Mouse (Mus musculus): Measurements from ENCODE around the gene Hcls1. TPM values are rescaled to one million over a fixed set of nuclear protein-coding genes. Genes with fewer than 3 reads are reported as not detected.
A peak's percentile ranks its signal among the peaks of the same experiment; 100 is the strongest.

The Hcls1 gene
- 137 and 146 TPM in 2 replicates for total RNA-seq (2017)

GRCm38 (mm10) chr16:36934841-36935620, at the start of gene Hcls1:
Gene Hcls1, plus strand, starts transcription at chr16:36934983.
- peak; percentile 76 for ATAC-seq (replicated peaks; ENCODE audit: low read depth, poor library complexity, severe bottlenecking)

DNA sequence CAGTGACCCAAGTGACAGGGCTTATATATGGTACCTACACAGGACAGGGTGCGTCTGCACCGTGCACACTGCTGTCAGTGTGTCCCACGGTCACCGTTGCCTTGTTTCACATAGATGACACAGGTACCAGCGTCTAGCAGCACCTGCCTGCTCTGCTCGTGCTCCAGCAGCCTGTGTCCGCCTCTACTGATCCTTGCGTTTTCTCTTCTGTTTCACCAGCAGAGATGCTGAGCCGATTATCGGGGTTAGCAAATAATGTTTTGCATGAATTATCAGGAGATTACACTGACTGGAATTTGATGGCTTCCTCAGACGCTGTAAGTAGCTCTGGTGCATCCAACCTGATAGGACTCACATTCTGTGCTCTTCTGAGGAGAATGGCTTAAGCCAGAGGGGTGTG, 48.9 kb upstream of the Hcls1 start:
- no peak for ATAC-seq (replicated peaks; ENCODE audit: low read depth, poor library complexity, severe bottlenecking)

- no peak for ATAC-seq (replicated peaks; ENCODE audit: low read depth, poor library complexity, severe bottlenecking)
Measured at GRCm38 (mm10) chr16:36887546-36887945, 47.2 kb upstream of the Hcls1 start.

- ATAC-seq (replicated peaks; ENCODE audit: low read depth, poor library complexity, severe bottlenecking), result peak; percentile 80
Measured at GRCm38 (mm10) chr16:36890559-36890958, 44.2 kb upstream of the Hcls1 start.

GRCm38 (mm10) chr16:36891415-36891814, 43.4 kb upstream of the Hcls1 start:
- ATAC-seq (replicated peaks; ENCODE audit: low read depth, poor library complexity, severe bottlenecking), result no peak

DNA sequence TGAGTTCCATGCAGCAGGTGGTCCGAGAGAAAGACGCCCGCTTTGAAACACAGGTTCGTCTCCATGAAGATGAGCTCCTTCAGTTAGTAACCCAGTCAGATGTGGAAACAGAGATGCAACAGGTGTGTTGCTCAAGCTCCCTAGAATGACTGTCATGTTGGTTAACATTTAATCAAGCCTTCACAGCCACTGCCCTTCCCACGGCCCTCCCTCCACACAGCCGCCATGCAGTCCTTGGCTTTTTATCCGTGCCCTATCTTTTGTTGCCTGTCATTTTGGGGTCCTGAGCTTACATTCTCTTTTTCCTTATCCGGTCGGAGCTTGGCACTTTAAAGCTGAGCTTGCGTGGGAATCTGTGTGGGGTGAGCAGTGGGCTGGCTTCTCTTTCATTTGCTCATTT, 41.5 kb upstream of the Hcls1 start:
- no peak for ATAC-seq (replicated peaks; ENCODE audit: low read depth, poor library complexity, severe bottlenecking)

- no peak for ATAC-seq (replicated peaks; ENCODE audit: low read depth, poor library complexity, severe bottlenecking)
Measured at GRCm38 (mm10) chr16:36896712-36897111, 38.1 kb upstream of the Hcls1 start.

- no peak for ATAC-seq (replicated peaks; ENCODE audit: low read depth, poor library complexity, severe bottlenecking)
Measured at GRCm38 (mm10) chr16:36903156-36903555, 31.6 kb upstream of the Hcls1 start.

DNA sequence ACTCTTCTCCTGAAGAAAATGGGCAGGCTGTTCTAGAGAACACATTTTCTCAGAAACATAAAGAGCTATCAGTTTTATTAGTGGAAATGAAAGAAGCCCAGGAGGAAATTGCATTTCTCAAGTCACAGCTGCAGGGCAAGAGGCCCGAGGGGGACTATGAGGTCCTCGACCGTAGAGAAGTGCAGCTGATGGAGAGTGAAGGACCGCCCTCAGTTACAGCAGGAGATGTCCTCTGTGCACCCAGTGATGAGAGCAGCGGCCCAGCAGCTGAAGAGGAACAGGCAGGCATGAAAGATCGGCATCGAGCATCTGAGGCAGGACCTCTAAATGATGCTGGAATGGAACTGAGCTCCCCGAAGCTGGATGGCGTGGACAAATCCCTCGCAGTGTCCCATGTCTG, 22.9 kb upstream of the Hcls1 start:
- ATAC-seq (replicated peaks; ENCODE audit: low read depth, poor library complexity, severe bottlenecking), result no peak

GRCm38 (mm10) chr16:36912311-36912710, 22.5 kb upstream of the Hcls1 start:
- ATAC-seq (replicated peaks; ENCODE audit: low read depth, poor library complexity, severe bottlenecking), result no peak

DNA sequence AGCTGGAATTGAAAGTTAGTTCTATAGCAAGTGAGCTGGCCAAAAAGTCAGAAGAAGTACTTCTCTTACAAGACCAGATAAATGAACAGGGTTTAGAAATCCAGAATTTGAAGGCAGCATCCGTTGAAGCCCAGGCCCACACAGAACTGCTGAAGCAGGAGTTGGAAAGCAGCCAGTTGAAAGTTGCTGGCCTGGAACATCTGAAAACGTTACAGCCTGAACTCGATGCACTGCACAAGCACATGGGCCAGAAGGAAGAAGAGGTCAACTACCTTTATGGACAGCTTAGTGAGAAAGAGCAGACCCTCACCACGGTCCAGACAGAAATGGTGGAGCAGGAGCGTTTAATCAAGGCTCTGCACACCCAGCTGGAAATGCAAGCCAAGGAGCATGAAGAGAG, 20.6 kb upstream of the Hcls1 start:
- no peak for ATAC-seq (replicated peaks; ENCODE audit: low read depth, poor library complexity, severe bottlenecking)

GRCm38 (mm10) chr16:36918505-36918904, 16.3 kb upstream of the Hcls1 start:
- no peak for ATAC-seq (replicated peaks; ENCODE audit: low read depth, poor library complexity, severe bottlenecking)

DNA sequence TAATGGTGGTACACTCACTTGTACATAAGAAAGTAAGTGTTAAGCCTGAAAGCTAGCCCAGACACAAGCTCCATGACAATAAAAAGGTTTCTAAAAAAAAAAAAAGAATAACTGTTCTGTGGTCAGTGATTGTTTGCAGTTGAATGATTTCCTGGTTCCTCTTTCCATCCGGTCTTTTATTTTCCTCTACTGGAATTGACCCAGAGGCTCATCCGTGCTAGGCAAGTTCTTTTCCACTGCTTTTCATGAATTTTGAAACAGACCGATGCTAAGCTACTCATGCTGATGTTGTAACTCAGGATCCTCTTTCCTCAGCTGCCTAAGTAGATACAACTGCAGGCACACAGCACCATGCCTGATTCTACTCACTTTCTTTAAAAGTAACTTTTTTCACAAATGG, 14.4 kb upstream of the Hcls1 start:
- ATAC-seq (replicated peaks; ENCODE audit: low read depth, poor library complexity, severe bottlenecking), result 0 out of 2 replicates have a peak, but pooled peaks have one; percentile 39

GRCm38 (mm10) chr16:36921067-36921613, 13.6 kb upstream of the Hcls1 start:
- no peak for ATAC-seq (replicated peaks; ENCODE audit: low read depth, poor library complexity, severe bottlenecking)

DNA sequence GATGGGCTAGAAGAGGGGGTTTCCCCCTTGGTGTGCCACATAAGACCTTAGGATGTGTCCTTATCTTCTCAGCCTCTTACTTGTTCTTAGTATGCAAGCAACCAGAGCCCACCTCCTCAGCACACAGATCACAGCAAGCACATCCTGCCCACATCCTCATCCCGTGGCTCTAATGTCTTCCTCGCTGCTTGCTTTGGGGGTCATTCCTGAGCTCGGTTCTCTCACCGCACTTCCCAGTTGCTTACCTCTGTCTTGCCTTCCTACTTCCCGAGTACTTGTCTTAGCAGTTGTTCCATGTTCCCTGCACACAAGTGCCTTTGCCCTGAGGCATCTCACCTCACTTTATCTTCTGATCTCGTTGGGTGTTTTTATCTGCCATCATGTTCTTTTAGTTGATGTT, 12.8 kb upstream of the Hcls1 start:
- no peak for ATAC-seq (replicated peaks; ENCODE audit: low read depth, poor library complexity, severe bottlenecking)

DNA sequence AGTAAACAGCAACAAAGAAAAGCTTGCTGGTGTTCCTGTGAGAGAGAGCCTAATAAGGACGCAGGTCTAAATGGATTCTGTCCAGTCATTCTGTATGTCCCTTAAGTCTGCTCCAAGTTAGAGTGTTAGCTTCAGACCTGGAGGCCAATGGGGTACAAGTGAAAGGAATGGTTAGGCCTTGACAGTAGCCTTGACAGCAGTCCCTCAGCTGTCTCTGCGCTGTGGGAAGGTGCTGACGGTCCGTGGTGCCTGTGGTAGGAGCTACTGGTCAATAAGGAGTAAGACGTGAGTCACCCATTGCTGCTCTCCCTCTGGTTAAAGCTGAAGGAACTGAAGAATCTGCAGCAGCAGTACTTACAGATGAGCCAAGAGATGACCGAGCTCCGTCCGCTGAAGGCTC, 10.5 kb upstream of the Hcls1 start:
- no peak for ATAC-seq (replicated peaks; ENCODE audit: low read depth, poor library complexity, severe bottlenecking)

GRCm38 (mm10) chr16:36925351-36925750, 9.4 kb upstream of the Hcls1 start:
- no peak for ATAC-seq (replicated peaks; ENCODE audit: low read depth, poor library complexity, severe bottlenecking)

DNA sequence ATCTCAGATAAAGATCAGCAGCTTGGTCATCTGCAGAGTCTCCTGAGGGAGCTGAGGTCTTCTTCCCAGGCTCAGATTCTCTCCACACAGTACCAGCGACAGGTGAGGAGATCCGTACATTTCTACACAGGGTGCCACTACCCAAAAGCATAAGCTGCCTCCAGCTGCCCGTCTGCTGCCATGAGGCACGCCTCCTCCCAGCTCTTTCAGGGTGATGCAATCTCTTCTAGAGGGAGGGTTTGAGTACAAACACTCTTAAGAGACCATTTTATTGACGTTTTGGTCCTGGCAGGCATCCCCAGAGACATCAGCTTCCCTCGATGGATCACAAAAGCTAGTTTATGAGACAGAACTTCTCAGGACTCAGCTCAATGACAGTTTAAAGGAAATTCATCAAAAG, 9.0 kb upstream of the Hcls1 start:
- no peak for ATAC-seq (replicated peaks; ENCODE audit: low read depth, poor library complexity, severe bottlenecking)

DNA sequence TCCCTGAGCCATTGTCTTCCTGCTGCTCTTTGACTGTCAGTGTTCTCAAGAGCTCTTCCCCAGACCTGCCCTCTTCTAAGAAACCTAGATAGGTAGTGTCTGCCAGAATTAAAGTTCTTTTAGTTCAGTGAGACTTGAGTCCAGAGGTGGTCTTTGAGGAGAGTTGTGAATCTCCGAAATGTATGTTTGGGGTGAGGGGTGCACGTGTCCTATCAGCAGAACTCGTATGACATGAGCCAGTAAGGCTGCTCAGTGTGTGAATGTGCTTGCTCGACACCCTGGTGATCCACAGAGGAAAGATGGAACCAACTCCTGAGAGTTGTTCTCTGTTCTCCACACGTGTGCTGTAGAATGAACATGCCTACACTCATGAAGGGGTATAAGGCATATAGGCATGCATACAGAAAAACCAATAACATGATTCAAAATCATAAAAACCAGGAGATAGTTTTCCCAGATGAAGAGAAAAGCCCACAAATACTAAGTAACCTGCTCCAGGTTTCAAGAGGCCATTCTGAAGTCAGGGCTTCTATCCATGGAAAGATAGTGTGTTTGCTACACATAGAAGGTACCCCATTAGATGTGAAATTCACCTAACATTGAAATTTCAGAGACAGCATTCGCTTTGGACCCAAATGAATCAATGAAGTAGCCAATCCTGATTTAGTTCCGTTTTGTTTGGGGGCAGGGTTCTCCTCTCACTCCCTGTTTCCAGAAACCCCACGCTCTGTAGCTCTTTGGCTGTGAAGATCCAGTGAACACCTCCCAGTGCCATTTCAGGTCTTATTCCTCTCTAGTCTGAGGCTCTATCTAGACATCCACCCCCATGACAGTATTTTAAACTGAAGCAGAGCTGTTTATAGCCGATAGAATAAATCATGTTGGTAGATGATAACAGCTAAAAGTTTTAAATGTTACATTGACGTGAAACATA, 8.0 kb upstream of the Hcls1 start:
- no peak for ATAC-seq (replicated peaks; ENCODE audit: low read depth, poor library complexity, severe bottlenecking)

GRCm38 (mm10) chr16:36927495-36928105, 7.2 kb upstream of the Hcls1 start:
- no peak; the same call in 1 of the 2 replicates for ATAC-seq (replicated peaks; ENCODE audit: low read depth, poor library complexity, severe bottlenecking)
